Mouse (Mus musculus) forelimb bud, embryonic 11.5 days (tissue): ENCODE measurements around the gene Xab2.
"Not testable (repeated sequence)": the region's sequence is repeated elsewhere in the genome, so short reads cannot be mapped to it uniquely, and the experiment has no call there.

Experiments
- DNase-seq: peaks from one replicate; pipeline ENCODE4 v3.0.0-alpha.2; 2012; ENCODE audit warnings: low read depth, low spot score

The Xab2 gene

GRCm38 (mm10) chr8:3609046-3609815 lies 11.9 kb downstream of the Xab2 start:
- DNase-seq = no peak

GRCm38 (mm10) chr8:3607822-3608221 lies 13.3 kb downstream of the Xab2 start:
- no peak for DNase-seq

GRCm38 (mm10) chr8:3606593-3606992 lies 14.5 kb downstream of the Xab2 start:
- no peak for DNase-seq

GRCm38 (mm10) chr8:3603439-3603838 lies 17.7 kb downstream of the Xab2 start:
- DNase-seq = no peak

- no peak for DNase-seq
Measured at GRCm38 (mm10) chr8:3600401-3600800, 20.7 kb downstream of the Xab2 start.

GRCm38 (mm10) chr8:3599219-3599618 lies 21.9 kb downstream of the Xab2 start:
- DNase-seq = no peak

- DNase-seq = no peak
Measured at GRCm38 (mm10) chr8:3598054-3598453, 23.1 kb downstream of the Xab2 start.

GRCm38 (mm10) chr8:3594466-3594865 lies 26.6 kb downstream of the Xab2 start:
- DNase-seq = no peak

- no peak for DNase-seq
Measured at GRCm38 (mm10) chr8:3593470-3593869, 27.6 kb downstream of the Xab2 start.

GRCm38 (mm10) chr8:3588258-3588633 lies 32.9 kb downstream of the Xab2 start:
- DNase-seq = no peak

GRCm38 (mm10) chr8:3587391-3588257 lies 33.5 kb downstream of the Xab2 start:
- peak; percentile 65 for DNase-seq

- no peak for DNase-seq
Measured at GRCm38 (mm10) chr8:3586993-3587390, 34.1 kb downstream of the Xab2 start, which contains the start of gene Camsap3. Gene Camsap3 (plus strand): TSS chr8:3587293.

- no peak for DNase-seq
Measured at GRCm38 (mm10) chr8:3586452-3586851, 34.7 kb downstream of the Xab2 start.

- not testable (repeated sequence) for DNase-seq
Measured at GRCm38 (mm10) chr8:3581961-3582360, 39.2 kb downstream of the Xab2 start.

GRCm38 (mm10) chr8:3579390-3580364 lies 41.4 kb downstream of the Xab2 start:
- no peak for DNase-seq

GRCm38 (mm10) chr8:3576211-3576960 lies 44.7 kb downstream of the Xab2 start:
- DNase-seq = no peak

GRCm38 (mm10) chr8:3574546-3574945 lies 46.6 kb downstream of the Xab2 start:
- DNase-seq = no peak

GRCm38 (mm10) chr8:3569784-3570183 lies 51.3 kb downstream of the Xab2 start:
- no peak for DNase-seq

GRCm38 (mm10) chr8:3568378-3568777 lies 52.7 kb downstream of the Xab2 start:
- DNase-seq = no peak

- DNase-seq = no peak
Measured at GRCm38 (mm10) chr8:3567641-3568371, 53.3 kb downstream of the Xab2 start, which contains the start of gene C330021F23Rik. Gene C330021F23Rik (plus strand): TSS chr8:3567990.
